In genomic region chr3:105688536-105688935, GRCm38 (mm10) we compare ENCODE assay signal across 16 mouse cellular contexts. TPM values are rescaled to one million over a fixed set of nuclear protein-coding genes. Genes with fewer than 3 reads are reported as not detected.
DNase-seq lines count a peak whose midpoint lies in the region; ATAC-seq and TF ChIP-seq lines count a peak whose summit lies in the region.
"Had no signal": no experiment of that assay in that cellular context is flagged by ENCODE, and none has a peak within 500 bp of the region (broad histone marks: within the 10 kb centered on the region; RNA-seq: fewer than 3 reads in every experiment).

No protein-coding gene starts in this region.

- H3K4me3 ChIP-seq in embryonic facial prominence, embryonic 14.5 days (ENCODE audit: low read depth, low read length): no peak overlapping the region
- no peak overlapping the region for H3K4me3 ChIP-seq in embryonic facial prominence, embryonic 10.5 days
- no peak overlapping the region for H3K4me3 ChIP-seq in layer of hippocampus, adult 2 months
- peak overlapping the region; percentile 97; the same call in 1 of the 2 replicates for H3K4me3 ChIP-seq in liver, embryonic 13.5 days (replicated peaks)
- no peak overlapping the region for H3K4me3 ChIP-seq in hindbrain, postnatal 0 days (ENCODE audit: low read length)

- no peaks in the 10 kb centered on the region for H3K9me3 ChIP-seq in embryonic facial prominence, embryonic 14.5 days (ENCODE audit: control insufficient read depth, low read length)
- no peaks in the 10 kb centered on the region for H3K9me3 ChIP-seq in embryonic facial prominence, embryonic 10.5 days
- H3K9me3 ChIP-seq in liver, embryonic 13.5 days (replicated peaks): no peaks in the 10 kb centered on the region
- H3K9me3 ChIP-seq in hindbrain, postnatal 0 days (ENCODE audit: low read length): no peaks in the 10 kb centered on the region
- H3K9me3 ChIP-seq: embryonic facial prominence, embryonic 12.5 days; forebrain, embryonic 12.5 days; limb, embryonic 12.5 days had no signal

- no peaks in the 10 kb centered on the region for H3K27me3 ChIP-seq in embryonic facial prominence, embryonic 14.5 days (replicated peaks; ENCODE audit: control insufficient read depth, insufficient read depth, low read length)
- peaks cover 15% of the 10 kb centered on the region for H3K27me3 ChIP-seq in embryonic facial prominence, embryonic 10.5 days (replicated peaks; ENCODE audit: low read depth, poor library complexity, severe bottlenecking)
- H3K27me3 ChIP-seq in liver, embryonic 13.5 days: peaks cover 25% of the 10 kb centered on the region
- no peaks in the 10 kb centered on the region for H3K27me3 ChIP-seq in splenic B cell, adult 2 months (ENCODE audit: control insufficient read depth, insufficient read depth, low read length, poor library complexity, severe bottlenecking)
- H3K27me3 ChIP-seq in hindbrain, postnatal 0 days (ENCODE audit: insufficient read depth, low read length): no peaks in the 10 kb centered on the region

- no peak for DNase-seq in embryonic facial prominence, embryonic 14.5 days (ENCODE audit: low spot score)
- no peak for DNase-seq in embryonic facial prominence, embryonic 10.5 days (ENCODE audit: low spot score)
- no peak for DNase-seq in layer of hippocampus, adult 2 months (ENCODE audit: low spot score in 2 of 2)
- no peak for DNase-seq in layer of hippocampus, postnatal 25 days (ENCODE audit: extremely low spot score in 1 of 2, low spot score in 1 of 2)
- DNase-seq in liver, embryonic 13.5 days: no peak
- peak; percentile 28 for DNase-seq in splenic B cell, adult 2 months (ENCODE audit: low read depth, low spot score)
- DNase-seq in left cerebral cortex, adult 9 months (ENCODE audit: low spot score in 2 of 2): no peak
- DNase-seq in hindbrain, postnatal 0 days (ENCODE audit: low spot score): no peak
- DNase-seq: cerebellum, postnatal 36 days; kidney, adult 9 months; kidney, postnatal 4 days; layer of hippocampus, postnatal 36 days; right cerebral cortex, adult 18-20 months had no signal

- H3K4me1 ChIP-seq in embryonic facial prominence, embryonic 14.5 days (ENCODE audit: control insufficient read depth, insufficient read depth, low read length): peaks cover 8% of the 10 kb centered on the region
- H3K4me1 ChIP-seq in embryonic facial prominence, embryonic 10.5 days: peaks cover 12% of the 10 kb centered on the region
- peaks cover 23% of the 10 kb centered on the region for H3K4me1 ChIP-seq in liver, embryonic 13.5 days (replicated peaks)
- no peaks in the 10 kb centered on the region for H3K4me1 ChIP-seq in hindbrain, postnatal 0 days (ENCODE audit: insufficient read depth, low read length)

- H3K4me2 ChIP-seq in embryonic facial prominence, embryonic 14.5 days (ENCODE audit: low read depth, low read length): peak overlapping the region; percentile 83; the same call in 1 of the 2 replicates
- H3K4me2 ChIP-seq in liver, embryonic 13.5 days: peak overlapping the region; percentile 86
- no peak overlapping the region for H3K4me2 ChIP-seq in hindbrain, postnatal 0 days (ENCODE audit: low read depth, low read length)

- no peak overlapping the region for H3K9ac ChIP-seq in embryonic facial prominence, embryonic 14.5 days (ENCODE audit: low read depth, low read length)
- H3K9ac ChIP-seq in liver, embryonic 13.5 days: no peak overlapping the region; the same call in 1 of the 2 replicates
- no peak overlapping the region for H3K9ac ChIP-seq in hindbrain, postnatal 0 days (replicated peaks; ENCODE audit: low read length)

- H3K36me3 ChIP-seq in embryonic facial prominence, embryonic 14.5 days (ENCODE audit: control insufficient read depth, insufficient read depth, low read length): peaks cover 10% of the 10 kb centered on the region
- peaks cover 16% of the 10 kb centered on the region for H3K36me3 ChIP-seq in embryonic facial prominence, embryonic 10.5 days (replicated peaks)
- H3K36me3 ChIP-seq in liver, embryonic 13.5 days: peaks cover 14% of the 10 kb centered on the region
- 0 out of 2 replicates have a peak, but pooled peaks cover 1% of the 10 kb centered on the region for H3K36me3 ChIP-seq in splenic B cell, adult 2 months (ENCODE audit: control insufficient read depth, insufficient read depth, low read length, poor library complexity, severe bottlenecking)
- 0 out of 2 replicates have a peak, but pooled peaks cover 4% of the 10 kb centered on the region for H3K36me3 ChIP-seq in hindbrain, postnatal 0 days (ENCODE audit: insufficient read depth, low read length)

- TF ChIP-seq CTCF in layer of hippocampus, adult 2 months (conservative IDR thresholded peaks at IDR 0.05): no peak
- TF ChIP-seq CTCF in hindbrain, postnatal 0 days (IDR thresholded peaks at IDR 0.05; ENCODE audit: low read depth): no peak

- no peak overlapping the region for H3K27ac ChIP-seq in embryonic facial prominence, embryonic 14.5 days (replicated peaks; ENCODE audit: low read depth, low read length)
- no peak overlapping the region for H3K27ac ChIP-seq in embryonic facial prominence, embryonic 10.5 days (replicated peaks)
- H3K27ac ChIP-seq in layer of hippocampus, adult 2 months: peak overlapping the region; percentile 96; the same call in 1 of the 2 replicates
- no peak overlapping the region for H3K27ac ChIP-seq in liver, embryonic 13.5 days
- H3K27ac ChIP-seq in hindbrain, postnatal 0 days: no peak overlapping the region

- ATAC-seq in embryonic facial prominence, embryonic 14.5 days (ENCODE audit: low read depth): no peak
- no peak for ATAC-seq in liver, embryonic 13.5 days (ENCODE audit: low read depth)
- no peak for ATAC-seq in hindbrain, postnatal 0 days

- 83% methylated on average over 2 of the region's 2 CpGs for WGBS in embryonic facial prominence, embryonic 14.5 days
- WGBS in embryonic facial prominence, embryonic 10.5 days: 85% methylated on average over 2 of the region's 2 CpGs
- 46% methylated on average over 2 of the region's 2 CpGs for WGBS in liver, embryonic 13.5 days (ENCODE audit: insufficient replicate concordance)
- WGBS in hindbrain, postnatal 0 days: 85% methylated on average over 2 of the region's 2 CpGs

RNA-seq across cellular contexts. Expression of gene Ddx20, which starts 1.2 kb away (rescaled TPM):
- polyA plus RNA-seq in embryonic facial prominence, embryonic 14.5 days (2014; fragmentation: Nextera tagmentation; extraction: Ambion mirVana): 27.6 and 31.5 TPM in 2 replicates
- polyA plus RNA-seq in embryonic facial prominence, embryonic 10.5 days (2016; fragmentation: Nextera tagmentation; extraction: Ambion mirVana): 51.7 and 54.6 TPM in 2 replicates
- 10 to 100 TPM; 12.5 to 12.9 TPM for total RNA-seq in layer of hippocampus, adult 2 months (2021)
- total RNA-seq in layer of hippocampus, postnatal 25 days (2021): 10 to 100 TPM; 11.5 to 12.0 TPM
- 24.8 and 28.9 TPM in 2 replicates for polyA plus RNA-seq in liver, embryonic 13.5 days (2015; fragmentation: Nextera tagmentation; extraction: Ambion mirVana)
- 18.1 and 23.8 TPM in 2 replicates for total RNA-seq in hindbrain, postnatal 0 days (2014; rRNA removed)
- polyA plus RNA-seq in hindbrain, postnatal 0 days (2015; fragmentation: Nextera tagmentation; extraction: Ambion mirVana): 14.4 and 15.8 TPM in 2 replicates

RNA-seq across cellular contexts. Expression of gene Inka2, which starts 15.9 kb away (rescaled TPM):
- 2.5 and 2.8 TPM in 2 replicates for polyA plus RNA-seq in embryonic facial prominence, embryonic 14.5 days (2014; fragmentation: Nextera tagmentation; extraction: Ambion mirVana)
- polyA plus RNA-seq in embryonic facial prominence, embryonic 10.5 days (2016; fragmentation: Nextera tagmentation; extraction: Ambion mirVana): 3.4 and 3.6 TPM in 2 replicates
- total RNA-seq in layer of hippocampus, adult 2 months (2021): 10 to 100 TPM; 74.1 to 74.9 TPM
- 10 to 100 TPM; 61.9 to 72.7 TPM for total RNA-seq in layer of hippocampus, postnatal 25 days (2021)
- polyA plus RNA-seq in liver, embryonic 13.5 days (2015; fragmentation: Nextera tagmentation; extraction: Ambion mirVana): 0.31 and 0.35 TPM in 2 replicates
- total RNA-seq in hindbrain, postnatal 0 days (2014; rRNA removed): 11.1 and 15.0 TPM in 2 replicates
- 5.5 and 8.5 TPM in 2 replicates for polyA plus RNA-seq in hindbrain, postnatal 0 days (2015; fragmentation: Nextera tagmentation; extraction: Ambion mirVana)
